Mouse (Mus musculus) CH12.LX (cell line): ENCODE measurements around the gene Ganc.

Source experiments
- BHLHE40 ChIP-seq: IDR thresholded peaks from 2 replicates; pipeline ENCODE4 v1.6.1; 2011; ENCODE audit warnings: mild to moderate bottlenecking, low read depth, low read length, improper control_type of control experiment
- CTCF ChIP-seq, 2 experiments: IDR thresholded peaks in 1 of 2; conservative IDR thresholded peaks in 1 of 2; 2 replicates each; pipeline ENCODE4 v1.5.1; 2011 to 2012; ENCODE audit warnings: low read depth in 2 of 2, low read length in 2 of 2, improper control_type of control experiment in 1 of 2, inconsistent platforms in 1 of 2, mild to moderate bottlenecking in 1 of 2, moderate library complexity in 1 of 2
- E2F4 ChIP-seq: IDR thresholded peaks from 2 replicates; pipeline ENCODE4 v1.6.1; 2011; ENCODE audit warnings: low read depth, low read length, improper control_type of control experiment; ENCODE audit not compliant: insufficient replicate concordance
- EP300 ChIP-seq: IDR thresholded peaks from 2 replicates; pipeline ENCODE4 v1.6.1; 2011; ENCODE audit warnings: low read length, improper control_type of control experiment
- ETS1 ChIP-seq: conservative IDR thresholded peaks from 2 replicates; pipeline ENCODE4 v1.6.1; 2012; ENCODE audit warnings: low read depth, mild to moderate bottlenecking, inconsistent platforms, low read length, improper control_type of control experiment, moderate library complexity
- JUN ChIP-seq: IDR thresholded peaks from 2 replicates; pipeline ENCODE4 v1.6.1; 2011; ENCODE audit warnings: low read depth, mild to moderate bottlenecking, low read length, improper control_type of control experiment, moderate library complexity; ENCODE audit not compliant: insufficient read depth
- KAT2A ChIP-seq: IDR thresholded peaks from 2 replicates; pipeline ENCODE4 v1.6.1; 2012; ENCODE audit warnings: low read length, improper control_type of control experiment, inconsistent platforms; ENCODE audit not compliant: insufficient replicate concordance
- POLR2A ChIP-seq: IDR thresholded peaks from 2 replicates; pipeline ENCODE4 v1.6.1; 2011; ENCODE audit warnings: low read depth, mild to moderate bottlenecking, improper control_type of control experiment, low read length
- TCF12 ChIP-seq: IDR thresholded peaks from 2 replicates; pipeline ENCODE4 v1.6.1; 2014; ENCODE audit warnings: low read depth, mild to moderate bottlenecking, inconsistent platforms, low read length, improper control_type of control experiment
- USF1 ChIP-seq: IDR thresholded peaks from 2 replicates; pipeline ENCODE4 v1.6.1; 2014; ENCODE audit warnings: low read depth, mild to moderate bottlenecking, inconsistent platforms, low read length, improper control_type of control experiment
- ZC3H11A ChIP-seq: IDR thresholded peaks from 2 replicates; pipeline ENCODE4 v1.6.1; 2012; ENCODE audit warnings: low read depth, mild to moderate bottlenecking, inconsistent platforms, low read length, improper control_type of control experiment
- ZKSCAN1 ChIP-seq: IDR thresholded peaks from 2 replicates; pipeline ENCODE4 v1.6.1; 2012; ENCODE audit warnings: low read depth, inconsistent platforms, low read length, improper control_type of control experiment, borderline replicate concordance

DNA sequence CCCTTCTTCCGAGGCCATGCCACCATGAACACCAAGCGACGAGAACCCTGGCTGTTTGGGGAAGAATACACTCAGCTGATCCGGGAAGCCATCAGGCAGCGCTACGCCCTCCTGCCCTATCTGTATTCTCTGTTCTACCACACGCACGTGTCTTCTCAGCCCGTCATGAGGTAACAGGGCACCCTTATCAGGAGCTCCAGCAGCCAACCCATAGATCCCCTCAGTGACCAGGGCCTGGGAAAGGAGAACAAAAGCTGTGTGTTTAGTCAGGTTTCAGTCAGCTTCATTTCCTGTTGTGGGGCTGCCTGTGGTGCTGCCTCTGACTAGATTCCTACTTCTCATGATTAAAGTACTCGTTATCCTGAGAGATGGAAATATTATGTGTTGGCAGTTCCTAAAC lies 42.7 kb downstream of the Ganc start:
- TF ChIP-seq JUN (no peak), CTCF (conservative IDR thresholded peaks at IDR 0.05 in 1 of 2, IDR thresholded peaks at IDR 0.05 in 1 of 2; ENCODE audit: low read depth in 2 of 2, low read length in 2 of 2) (no peak), ZC3H11A (no peak), EP300 (no peak), ZKSCAN1 (no peak), E2F4 (no peak), POLR2A (no peak), USF1 (no peak), BHLHE40 (no peak), TCF12 (no peak), ETS1 (no peak), KAT2A (no peak)
